Mouse (Mus musculus): ENCODE results near the gene Eid3.

DNA sequence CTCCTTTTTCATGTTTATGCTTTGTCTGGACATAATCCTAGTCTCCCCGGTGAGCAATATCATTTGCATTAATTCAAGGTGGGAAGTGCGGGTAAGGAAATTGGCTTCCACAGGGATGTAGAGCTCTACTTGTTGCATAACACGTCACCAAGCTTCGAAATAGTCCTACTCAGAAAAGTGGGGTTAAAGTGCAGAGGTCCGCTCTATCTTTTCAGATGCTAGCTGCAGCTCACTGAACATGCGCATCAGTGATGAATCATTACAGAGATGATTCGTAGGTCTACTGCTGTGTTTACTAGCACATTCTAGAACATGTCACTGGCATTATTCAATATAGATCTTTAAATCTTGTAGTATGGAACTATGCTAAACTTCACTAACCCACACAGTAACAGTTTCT, 28.0 kb upstream of the Eid3 start:
- TF ChIP-seq GATA1 (IDR thresholded peaks at IDR 0.05; ENCODE audit: borderline replicate concordance, low read length): no peak
- TF ChIP-seq FLI1 (IDR thresholded peaks at IDR 0.05; ENCODE audit: low read length): no peak

Measured in megakaryocyte, embryonic 14.5 days (primary cell).